Mouse (Mus musculus) MEL (cell line): ENCODE measurements at regions not wholly inside any gene's neighbourhood (a gene's known extent, or its start where the extent isn't known, plus 50 kb on each side); places are given as distances from the start of the nearest gene placed in this dataset.

Experiments used
- DNase-seq: peaks from one replicate; pipeline ENCODE4 v3.0.0; 2011; ENCODE audit warnings: low read depth, low spot score
- H3K27ac ChIP-seq: 2 replicates; pipeline ENCODE4 v1.5.1; 2012; ENCODE audit warnings: low read depth, mild to moderate bottlenecking, control low read depth, low read length, moderate library complexity; ENCODE audit not compliant: control insufficient read depth
- H3K27me3 ChIP-seq, 2 experiments: fragments of 150-350 bp in 1 of 2; sonication (generic) in 1 of 2; 2 replicates each; pipeline ENCODE4 v1.6.1; 2012; ENCODE audit warnings: low read length in 2 of 2, mild to moderate bottlenecking in 2 of 2, improper control_type of control experiment in 1 of 2, moderate library complexity in 1 of 2; ENCODE audit not compliant: insufficient read depth in 2 of 2, control insufficient read depth in 1 of 2
- H3K36me3 ChIP-seq, 2 experiments: 2 replicates each; pipeline ENCODE4 v1.6.1; 2012 to 2014; ENCODE audit warnings: low read length in 2 of 2, improper control_type of control experiment in 1 of 2, inconsistent platforms in 1 of 2, mild to moderate bottlenecking in 1 of 2; ENCODE audit not compliant: insufficient read depth in 2 of 2, control insufficient read depth in 1 of 2
- H3K4me1 ChIP-seq, 2 experiments: fragments of 150-350 bp in 1 of 2; sonication (generic) in 1 of 2; 2 replicates each; pipeline ENCODE4 v1.6.1; 2012; ENCODE audit warnings: low read length in 2 of 2, improper control_type of control experiment in 1 of 2, mild to moderate bottlenecking in 1 of 2; ENCODE audit not compliant: insufficient read depth in 2 of 2, control insufficient read depth in 1 of 2
- H3K4me3 ChIP-seq, 2 experiments: fragments of 150-350 bp in 1 of 2; sonication (generic) in 1 of 2; 2 replicates each; pipeline ENCODE4 v1.5.1; 2012; ENCODE audit warnings: low read depth in 2 of 2, low read length in 2 of 2, mild to moderate bottlenecking in 2 of 2, moderate library complexity in 2 of 2, control low read depth in 1 of 2, improper control_type of control experiment in 1 of 2; ENCODE audit not compliant: control insufficient read depth in 1 of 2, insufficient read depth in 1 of 2
- H3K79me2 ChIP-seq: 2 replicates; pipeline ENCODE4 v1.6.1; 2012; ENCODE audit warnings: mild to moderate bottlenecking, low read length, moderate library complexity; ENCODE audit not compliant: control insufficient read depth, poor library complexity, insufficient read depth
- H3K9ac ChIP-seq: 2 replicates; pipeline ENCODE4 v1.6.1; 2012; ENCODE audit warnings: low read depth, mild to moderate bottlenecking, control low read depth, low read length, moderate library complexity; ENCODE audit not compliant: control insufficient read depth, poor library complexity, severe bottlenecking
- H3K9me3 ChIP-seq: fragments of 150-350 bp; sonication (generic); replicated peaks from 2 replicates; pipeline ENCODE4 v1.6.1; 2012; ENCODE audit warnings: mild to moderate bottlenecking, low read length, improper control_type of control experiment, moderate library complexity; ENCODE audit not compliant: insufficient read depth
- BHLHE40 ChIP-seq: IDR thresholded peaks from 2 replicates; pipeline ENCODE4 v1.6.1; 2012; ENCODE audit warnings: low read depth, mild to moderate bottlenecking, inconsistent platforms, low read length, improper control_type of control experiment, borderline replicate concordance
- CHD2 ChIP-seq: IDR thresholded peaks from 2 replicates; pipeline ENCODE4 v1.6.1; 2011; ENCODE audit warnings: low read length, improper control_type of control experiment
- CTCF ChIP-seq, 3 experiments: IDR thresholded peaks in 2 of 3; conservative IDR thresholded peaks in 1 of 3; 2 replicates each; pipeline ENCODE4 v1.5.1; 2011 to 2012; ENCODE audit warnings: low read length in 3 of 3, low read depth in 2 of 3, mild to moderate bottlenecking in 2 of 3, improper control_type of control experiment in 1 of 3, inconsistent platforms in 1 of 3, mixed read lengths in 1 of 3, moderate library complexity in 1 of 3; ENCODE audit not compliant: control insufficient read depth in 1 of 3, insufficient read depth in 1 of 3, poor library complexity in 1 of 3, severe bottlenecking in 1 of 3
- EP300 ChIP-seq, 2 experiments: IDR thresholded peaks; 2 replicates each; pipeline ENCODE4 v1.6.1; 2011; ENCODE audit warnings: improper control_type of control experiment in 2 of 2, low read length in 2 of 2, low read depth in 1 of 2, mild to moderate bottlenecking in 1 of 2
- MAFK ChIP-seq: IDR thresholded peaks from 2 replicates; pipeline ENCODE4 v1.6.1; 2011; ENCODE audit warnings: low read depth, mild to moderate bottlenecking, low read length, improper control_type of control experiment, borderline replicate concordance
- NRF1 ChIP-seq: IDR thresholded peaks from 2 replicates; pipeline ENCODE4 v1.6.1; 2014; ENCODE audit warnings: low read depth, mild to moderate bottlenecking, inconsistent platforms, low read length, improper control_type of control experiment, moderate library complexity; ENCODE audit not compliant: poor library complexity, insufficient read depth, severe bottlenecking
- RAD21 ChIP-seq: IDR thresholded peaks from 2 replicates; pipeline ENCODE4 v1.6.1; 2011; ENCODE audit warnings: mild to moderate bottlenecking, low read depth, low read length, improper control_type of control experiment
- RCOR1 ChIP-seq: IDR thresholded peaks from 2 replicates; pipeline ENCODE4 v1.6.1; 2012; ENCODE audit warnings: low read depth, mild to moderate bottlenecking, inconsistent platforms, low read length, improper control_type of control experiment
- TAL1 ChIP-seq: IDR thresholded peaks from 2 replicates; pipeline ENCODE4 v1.6.1; 2012; ENCODE audit warnings: mild to moderate bottlenecking, inconsistent platforms, low read length, moderate library complexity, mixed read lengths
- USF1 ChIP-seq: IDR thresholded peaks from 2 replicates; pipeline ENCODE4 v1.6.1; 2014; ENCODE audit warnings: low read depth, mild to moderate bottlenecking, inconsistent platforms, low read length, improper control_type of control experiment, moderate library complexity
- USF2 ChIP-seq, 2 experiments: IDR thresholded peaks; 2 replicates each; pipeline ENCODE4 v1.6.1; 2011 to 2012; ENCODE audit warnings: improper control_type of control experiment in 2 of 2, low read length in 2 of 2, borderline replicate concordance in 1 of 2, inconsistent platforms in 1 of 2, low read depth in 1 of 2, mild to moderate bottlenecking in 1 of 2; ENCODE audit not compliant: insufficient read depth in 1 of 2
- ZC3H11A ChIP-seq: IDR thresholded peaks from 2 replicates; pipeline ENCODE4 v1.6.1; 2012; ENCODE audit warnings: low read depth, mild to moderate bottlenecking, inconsistent platforms, low read length, improper control_type of control experiment
- ZKSCAN1 ChIP-seq: IDR thresholded peaks from 2 replicates; pipeline ENCODE4 v1.6.1; 2012; ENCODE audit warnings: low read depth, mild to moderate bottlenecking, inconsistent platforms, low read length, improper control_type of control experiment, moderate library complexity
- ZNF384 ChIP-seq: IDR thresholded peaks from 2 replicates; pipeline ENCODE4 v1.6.1; 2012; ENCODE audit warnings: low read depth, mild to moderate bottlenecking, inconsistent platforms, low read length, improper control_type of control experiment

- H3K9ac ChIP-seq: no peak overlapping the region
Observed at GRCm38 (mm10) chr17:64934411-64934810, 98.5 kb upstream of the 4930583I09Rik start.

GRCm38 (mm10) chr17:64930816-64931428 is 95.1 kb upstream of the 4930583I09Rik start:
- Histone ChIP-seq H3K79me2 (no peaks in the 10 kb centered on the region), H3K9ac (no peak overlapping the region), H3K27ac (no peak overlapping the region), H3K9me3 (no peaks in the 10 kb centered on the region), H3K27me3 (peaks cover 0 to under 1% of the 10 kb centered on the region in 2 experiments; a peak in 2 of 4 replicates), H3K4me3 (no peak overlapping the region), H3K4me1 (no peaks in the 10 kb centered on the region; a peak in 1 of 4 replicates), H3K36me3 (no peaks in the 10 kb centered on the region; a peak in 1 of 4 replicates)
- TF ChIP-seq CTCF (IDR thresholded peaks at IDR 0.05 in 2 of 3, conservative IDR thresholded peaks at IDR 0.05 in 1 of 3; ENCODE audit: control insufficient read depth in 1 of 3, insufficient read depth in 1 of 3, low read depth in 2 of 3, low read length in 3 of 3, poor library complexity in 1 of 3, severe bottlenecking in 1 of 3) (peak in 2 of 3 experiments; percentile 4 to 19; a peak in 1 of 6 replicates), TAL1 (no peak)
- peak; percentile 19 for DNase-seq

More at GRCm38 (mm10) chr17:64934411-64934810, 98.5 kb upstream of the 4930583I09Rik start:
- H3K4me3 ChIP-seq: no peak overlapping the region
- no peak for TF ChIP-seq RCOR1
- no peak for TF ChIP-seq MAFK
- no peak for TF ChIP-seq RAD21
- TF ChIP-seq USF1: no peak
- no peak for TF ChIP-seq EP300 (IDR thresholded peaks at IDR 0.05; ENCODE audit: low read depth in 1 of 2, low read length in 2 of 2)
- TF ChIP-seq NRF1: no peak
- no peak for TF ChIP-seq CHD2
- TF ChIP-seq BHLHE40: no peak
- TF ChIP-seq ZC3H11A: no peak
- TF ChIP-seq, all 39 proteins: peak for 0
- DNase-seq: no peak
- no peaks in the 10 kb centered on the region; a peak in 1 of 4 replicates for H3K4me1 ChIP-seq
- H3K79me2 ChIP-seq: no peaks in the 10 kb centered on the region
- no peaks in the 10 kb centered on the region; a peak in 1 of 4 replicates for H3K36me3 ChIP-seq
- H3K27me3 ChIP-seq: no peaks in the 10 kb centered on the region; a peak in 1 of 4 replicates
- H3K27ac ChIP-seq: no peak overlapping the region
- no peaks in the 10 kb centered on the region for H3K9me3 ChIP-seq

GRCm38 (mm10) chr17:64923762-64924161 is 87.9 kb upstream of the 4930583I09Rik start:
- no peak overlapping the region for H3K9ac ChIP-seq
- no peaks in the 10 kb centered on the region for H3K9me3 ChIP-seq
- no peak overlapping the region for H3K27ac ChIP-seq
- TF ChIP-seq USF2 (IDR thresholded peaks at IDR 0.05; ENCODE audit: borderline replicate concordance in 1 of 2, insufficient read depth in 1 of 2, low read depth in 1 of 2, low read length in 2 of 2): no peak
- TF ChIP-seq ZKSCAN1: no peak
- no peak for TF ChIP-seq ZNF384
- TF ChIP-seq BHLHE40: no peak
- H3K27me3 ChIP-seq: peaks cover 0 to 4% of the 10 kb centered on the region in 2 experiments
- H3K79me2 ChIP-seq: no peaks in the 10 kb centered on the region
- DNase-seq: no peak
- H3K36me3 ChIP-seq: no peaks in the 10 kb centered on the region
- no peaks in the 10 kb centered on the region for H3K4me1 ChIP-seq
- H3K4me3 ChIP-seq: no peak overlapping the region
